8 mouse cellular contexts compared by ENCODE assay signal in the genomic region with DNA sequence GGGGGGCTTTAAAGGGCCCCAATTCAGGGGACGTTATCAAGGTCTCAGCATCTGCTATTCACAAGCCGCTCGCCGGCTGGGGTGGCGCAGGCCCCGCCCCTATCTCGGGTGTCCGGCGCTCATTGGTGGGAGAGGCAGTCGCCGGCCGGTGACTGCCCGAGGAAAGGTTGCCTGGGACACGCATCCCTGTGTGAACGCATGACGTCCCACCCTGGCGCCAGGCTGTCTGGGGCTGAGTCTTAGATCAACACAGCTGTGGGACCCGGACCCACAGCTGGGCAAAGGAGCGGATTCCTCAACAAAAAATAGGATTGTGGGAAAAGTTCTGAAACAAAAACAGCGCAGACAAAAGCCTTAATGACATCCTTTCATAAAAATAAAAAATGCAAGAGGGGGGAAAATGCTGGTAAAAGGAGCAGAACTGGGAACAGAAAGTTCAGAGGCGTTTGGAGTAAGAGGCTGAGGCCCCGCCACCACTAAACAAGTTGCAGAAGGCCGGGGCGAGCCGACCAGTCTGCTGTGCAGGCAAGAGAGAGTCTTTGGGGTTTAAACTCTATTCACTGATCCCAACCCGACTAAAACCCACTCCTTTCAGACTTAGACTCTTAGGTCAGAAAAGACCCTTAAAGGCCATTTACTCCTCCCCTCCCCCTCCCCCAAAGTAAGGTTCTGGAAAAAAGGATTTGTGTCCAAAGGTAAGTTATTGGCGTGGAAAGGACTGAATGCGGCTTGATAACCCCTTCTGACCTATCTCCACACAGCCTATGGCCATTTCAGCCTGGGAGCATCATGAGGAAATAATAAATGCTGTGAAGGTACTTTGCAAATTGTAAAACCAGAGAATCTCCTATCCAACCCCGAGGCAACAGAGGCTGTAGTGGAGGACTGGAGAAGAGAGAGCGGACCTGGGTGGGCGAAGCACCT. TPM values are rescaled to one million over a fixed set of nuclear protein-coding genes. Genes with fewer than 3 reads are reported as not detected.
DNase-seq lines count a peak whose midpoint lies in the region; ATAC-seq lines count a peak whose summit lies in the region.

No protein-coding gene starts in this region.

- peak overlapping the region; percentile 54 for H3K4me2 ChIP-seq in hindbrain, embryonic 13.5 days

- H3K27me3 ChIP-seq in hindbrain, embryonic 13.5 days: peaks cover 10% of the 10 kb centered on the region; the same call in 1 of the 2 replicates

- ATAC-seq in hindbrain, embryonic 13.5 days (ENCODE audit: low FRiP score): peak; percentile 83

- WGBS in hindbrain, embryonic 13.5 days: 4% methylated on average over 31 of the region's 31 CpGs
- 19% methylated on average over 27 of the region's 31 CpGs for WGBS in macrophage (ENCODE audit: missing documents)

- H3K4me1 ChIP-seq in hindbrain, embryonic 13.5 days (replicated peaks): peaks cover 75% of the 10 kb centered on the region

- H3K4me3 ChIP-seq in hindbrain, embryonic 13.5 days: peak overlapping the region; percentile 27
- peak overlapping the region; percentile 18; the same call in 1 of the 2 replicates for H3K4me3 ChIP-seq in macrophage (ENCODE audit: inconsistent target)

- peak overlapping the region; percentile 49; the same call in 1 of the 2 replicates for H3K9ac ChIP-seq in hindbrain, embryonic 13.5 days

- H3K9me3 ChIP-seq in hindbrain, embryonic 13.5 days: no peaks in the 10 kb centered on the region

- H3K36me3 ChIP-seq in hindbrain, embryonic 13.5 days: no peaks in the 10 kb centered on the region
- no peaks in the 10 kb centered on the region for H3K36me3 ChIP-seq in macrophage (ENCODE audit: inconsistent target)

- peak overlapping the region; percentile 87 for H3K27ac ChIP-seq in hindbrain, embryonic 13.5 days
- peak overlapping the region; percentile 19; the same call in 1 of the 2 replicates for H3K27ac ChIP-seq in macrophage

- peaks cover 15% of the 10 kb centered on the region; the same call in 1 of the 2 replicates for H3K79me2 ChIP-seq in macrophage (ENCODE audit: inconsistent target)

- DNase-seq in Muller cell, postnatal 12 days (ENCODE audit: inconsistent ontology term): peak; percentile 99
- peak; percentile 86 to 92 for DNase-seq in cerebellum, postnatal 10 days
- DNase-seq in frontal cortex, postnatal 14 days (ENCODE audit: low spot score in 2 of 2): peak; percentile 62 to 78
- peak; percentile 62 for DNase-seq in left cerebral cortex, adult 11 months (ENCODE audit: low spot score)
- peak; percentile 88 to 91 for DNase-seq in right cerebral cortex, postnatal 10 days (ENCODE audit: low spot score in 2 of 2)
- peak; percentile 95 to 96 for DNase-seq in urinary bladder, postnatal 4 days (ENCODE audit: low spot score in 2 of 2)

RNA-seq across cellular contexts. Expression of a gene that starts 2.7 kb away (rescaled TPM):
- 234 and 269 TPM in 2 replicates for polyA plus RNA-seq in hindbrain, embryonic 13.5 days (2015; fragmentation: Nextera tagmentation; extraction: Ambion mirVana)
- 100 to 1,000 TPM in 1 of 26 experiments, 10 to 100 TPM in 17, 1 to 10 TPM in 6, under 1 TPM in 1, not detected in 1; 0.79 to 106 (median 19.0) TPM for total RNA-seq in macrophage (2018; cell fraction: chromatin; rRNA removed)
- total RNA-seq in macrophage (2018; cell fraction: cytosol; rRNA removed): 10 to 100 TPM in 15 of 26 experiments, 1 to 10 TPM in 7, under 1 TPM in 4; 0.19 to 99.1 (median 14.3) TPM
- 100 to 1,000 TPM in 6 of 26 experiments, 10 to 100 TPM in 16, 1 to 10 TPM in 2, not detected in 2; 1.7 to 296 (median 18.8) TPM for total RNA-seq in macrophage (2018; cell fraction: nucleus; rRNA removed)
- polyA plus RNA-seq in macrophage (2018): 0.34 to 38.1 TPM (median 3.1 TPM) in 3 replicates

RNA-seq across cellular contexts. Expression of a gene that starts 31.6 kb away (rescaled TPM):
- polyA plus RNA-seq in hindbrain, embryonic 13.5 days (2015; fragmentation: Nextera tagmentation; extraction: Ambion mirVana): 2.7 and 3.2 TPM in 2 replicates
- total RNA-seq in macrophage (2018; cell fraction: chromatin; rRNA removed): 1 to 10 TPM; 1.3 to 8.2 (median 3.5) TPM
- 1 to 10 TPM in 22 of 26 experiments, under 1 TPM in 4; 0.38 to 2.9 (median 1.6) TPM for total RNA-seq in macrophage (2018; cell fraction: cytosol; rRNA removed)
- 10 to 100 TPM in 1 of 26 experiments, 1 to 10 TPM in 25; 1.1 to 12.0 (median 3.1) TPM for total RNA-seq in macrophage (2018; cell fraction: nucleus; rRNA removed)
- polyA plus RNA-seq in macrophage (2018): 1.5 to 5.0 TPM (median 2.6 TPM) in 3 replicates

Comparison
In these comparisons a context has a peak if more than half of its experiments do, and no peak if none do; other contexts are left out.
1. Peak in every context shown above with its lines: DNase-seq, ATAC-seq, H3K4me3 ChIP-seq and H3K27ac ChIP-seq.